Mouse (Mus musculus) ES-E14 (cell line): ENCODE measurements around the gene Schip1. TPM values are rescaled to one million over a fixed set of nuclear protein-coding genes. Genes with fewer than 3 reads are reported as not detected.
"Not testable (repeated sequence)": the region's sequence is repeated elsewhere in the genome, so short reads cannot be mapped to it uniquely, and the experiment has no call there.

Experiments used
- DNase-seq: peaks from one replicate; pipeline ENCODE4 v3.0.0-alpha.2; 2013; ENCODE audit warnings: low read depth, low spot score
- H3K27ac ChIP-seq: 2 replicates; pipeline ENCODE4 v1.5.1; 2012; ENCODE audit warnings: low read depth, mild to moderate bottlenecking, low read length, moderate library complexity, mixed read lengths; ENCODE audit not compliant: poor library complexity, insufficient read depth, severe bottlenecking
- H3K36me3 ChIP-seq: 2 replicates; pipeline ENCODE4 v1.6.1; 2012; ENCODE audit warnings: mild to moderate bottlenecking, low read length, moderate library complexity, mixed read lengths; ENCODE audit not compliant: control insufficient read depth, poor library complexity, insufficient read depth, severe bottlenecking
- H3K4me1 ChIP-seq, 2 experiments: fragments of 150-350 bp in 1 of 2; sonication (generic) in 1 of 2; 2 replicates each; pipeline ENCODE4 v1.6.1; 2012; ENCODE audit warnings: low read length in 2 of 2, mild to moderate bottlenecking in 1 of 2, mixed read lengths in 1 of 2; ENCODE audit not compliant: control insufficient read depth in 2 of 2, insufficient read depth in 2 of 2, poor library complexity in 1 of 2
- H3K4me3 ChIP-seq, 2 experiments: fragments of 150-350 bp in 1 of 2; sonication (generic) in 1 of 2; 2 replicates each; pipeline ENCODE4 v1.5.1; 2012; ENCODE audit warnings: low read length in 2 of 2, low read depth in 1 of 2, mild to moderate bottlenecking in 1 of 2, mixed read lengths in 1 of 2; ENCODE audit not compliant: insufficient read depth in 1 of 2, poor library complexity in 1 of 2, severe bottlenecking in 1 of 2
- H3K9ac ChIP-seq: 2 replicates; pipeline ENCODE4 v1.6.1; 2012; ENCODE audit warnings: low read depth, mild to moderate bottlenecking, low read length, mixed read lengths; ENCODE audit not compliant: poor library complexity, insufficient read depth, severe bottlenecking
- H3K9me3 ChIP-seq: fragments of 150-350 bp; sonication (generic); 2 replicates; pipeline ENCODE4 v1.6.1; 2012; ENCODE audit warnings: low read depth, mild to moderate bottlenecking, low read length; ENCODE audit not compliant: control insufficient read depth, insufficient read depth
- CHD2 ChIP-seq: IDR thresholded peaks from 2 replicates; pipeline ENCODE4 v1.6.1; 2014; ENCODE audit warnings: mild to moderate bottlenecking, low read depth, low read length, inconsistent platforms
- HCFC1 ChIP-seq: IDR thresholded peaks from 2 replicates; pipeline ENCODE4 v1.6.1; 2012; ENCODE audit warnings: low read length, inconsistent platforms, borderline replicate concordance; ENCODE audit not compliant: insufficient read depth
- MAFK ChIP-seq: IDR thresholded peaks from 2 replicates; pipeline ENCODE4 v1.6.1; 2014; ENCODE audit warnings: mild to moderate bottlenecking, low read depth, low read length, inconsistent platforms; ENCODE audit not compliant: insufficient read depth
- ZC3H11A ChIP-seq: IDR thresholded peaks from 2 replicates; pipeline ENCODE4 v1.6.1; 2012; ENCODE audit warnings: low read depth, mild to moderate bottlenecking, inconsistent platforms, low read length, borderline replicate concordance
- ZNF384 ChIP-seq: IDR thresholded peaks from 2 replicates; pipeline ENCODE4 v1.6.1; 2012; ENCODE audit warnings: low read depth, low read length, inconsistent platforms
- in situ Hi-C, 2 experiments: fragments of 600-800 bp; cut with MboI; formaldehyde crosslinking; loops; one replicate each; pipeline ENCODE4 v1.15.1; 2025; ENCODE audit warnings: low sequenced_read_pairs in 2 of 2, inconsistent platforms in 1 of 2; ENCODE audit not compliant: unreplicated experiment in 2 of 2
- total RNA-seq: library from RNA; depleted of rRNA; stranded (reverse); fragments of 300-350 nt; gene quantifications from 2 replicates; pipeline ENCODE4 v1.2.3, GENCODE M21; 2012

Gene Schip1
- total RNA-seq, 1 experiment: 38.3 TPM

GRCm38 (mm10) chr3:68092108-68092507 lies 27.5 kb downstream of the Schip1 start:
- no peaks in the 10 kb centered on the region for H3K4me1 ChIP-seq
- H3K36me3 ChIP-seq: no peaks in the 10 kb centered on the region
- no peak overlapping the region for H3K9ac ChIP-seq
- H3K9me3 ChIP-seq: no peaks in the 10 kb centered on the region
- in situ Hi-C loops: no loop called here
- DNase-seq: no peak
- TF ChIP-seq ZC3H11A: no peak
- no peak for TF ChIP-seq CHD2
- H3K4me3 ChIP-seq: no peak overlapping the region
- H3K27ac ChIP-seq: no peak overlapping the region

GRCm38 (mm10) chr3:68096724-68097431 lies 32.3 kb downstream of the Schip1 start:
- TF ChIP-seq ZNF384 (no peak), MAFK (no peak), CHD2 (no peak), HCFC1 (no peak), ZC3H11A (no peak)
- Histone ChIP-seq H3K36me3 (no peaks in the 10 kb centered on the region), H3K27ac (no peak overlapping the region), H3K4me3 (no peak overlapping the region), H3K9ac (no peak overlapping the region), H3K4me1 (no peaks in the 10 kb centered on the region), H3K9me3 (no peaks in the 10 kb centered on the region)
- in situ Hi-C loops: no loop called here
- DNase-seq: no peak

GRCm38 (mm10) chr3:68099561-68099960 lies 35.0 kb downstream of the Schip1 start:
- in situ Hi-C loops: not testable (repeated sequence)

GRCm38 (mm10) chr3:68101343-68101742 lies 36.7 kb downstream of the Schip1 start:
- no peaks in the 10 kb centered on the region for H3K36me3 ChIP-seq

More at GRCm38 (mm10) chr3:68099561-68099960, 35.0 kb downstream of the Schip1 start:
- DNase-seq, H3K27ac ChIP-seq, H3K9ac ChIP-seq, H3K36me3 ChIP-seq, H3K4me1 ChIP-seq, H3K9me3 ChIP-seq, H3K4me3 ChIP-seq: not testable (repeated sequence)

GRCm38 (mm10) chr3:68105081-68105685 lies 40.6 kb downstream of the Schip1 start:
- Histone ChIP-seq H3K9me3 (no peaks in the 10 kb centered on the region), H3K9ac (no peak overlapping the region), H3K36me3 (no peaks in the 10 kb centered on the region), H3K27ac (no peak overlapping the region), H3K4me1 (no peaks in the 10 kb centered on the region), H3K4me3 (no peak overlapping the region)
- TF ChIP-seq HCFC1 (no peak), CHD2 (no peak)
- in situ Hi-C loops: no loop called here
- no peak for DNase-seq

More at GRCm38 (mm10) chr3:68101343-68101742, 36.7 kb downstream of the Schip1 start:
- no peak for DNase-seq
- Histone ChIP-seq H3K4me1 (no peaks in the 10 kb centered on the region), H3K27ac (no peak overlapping the region), H3K9me3 (no peaks in the 10 kb centered on the region), H3K4me3 (no peak overlapping the region), H3K9ac (no peak overlapping the region)
- in situ Hi-C loops: no loop called here
- TF ChIP-seq ZC3H11A: no peak
- TF ChIP-seq CHD2: no peak
- TF ChIP-seq HCFC1: no peak
- no peak for TF ChIP-seq ZNF384
- no peak for TF ChIP-seq MAFK
